Mouse (Mus musculus): ENCODE results near the gene Stoml2.

Stoml2 gene

GRCm38 (mm10) chr4:43038567-43039495 is 7.3 kb upstream of the Stoml2 start:
- DNase-seq (ENCODE audit: low spot score in 2 of 2), result peak; percentile 53 to 66

DNA sequence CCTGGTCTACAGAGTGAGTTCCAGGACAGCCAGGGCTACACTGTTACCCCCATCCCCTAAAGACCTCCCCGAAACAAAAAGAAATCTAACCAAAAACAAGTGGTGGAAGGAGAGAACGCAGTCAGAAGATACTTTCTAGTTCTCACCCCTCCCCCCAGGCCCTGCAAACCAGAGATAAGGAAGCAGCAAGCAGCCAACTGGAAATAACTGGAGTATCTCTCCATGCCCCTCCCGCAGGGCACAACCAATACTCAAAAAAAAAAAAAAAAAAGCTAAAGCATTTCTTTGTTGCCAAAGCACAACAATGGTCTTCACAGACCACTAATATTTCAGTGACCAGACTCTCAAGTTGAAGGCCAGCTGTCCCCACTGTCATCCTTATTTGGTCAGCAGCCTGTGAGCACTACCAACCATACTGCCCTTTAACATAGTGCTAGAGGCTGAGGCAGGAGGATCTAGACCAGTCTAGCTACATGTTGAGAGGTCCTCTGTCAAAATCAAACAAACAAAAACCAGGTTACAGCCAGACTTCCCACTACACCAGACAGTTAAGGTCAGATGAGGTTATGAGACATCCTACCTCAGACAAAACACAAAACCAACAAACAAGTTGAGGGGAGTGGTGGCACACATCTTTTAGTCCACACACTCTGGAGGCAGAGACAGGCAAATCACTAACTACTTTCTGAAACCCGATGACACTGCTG is 6.5 kb upstream of the Stoml2 start:
- no peak for DNase-seq (ENCODE audit: low spot score in 2 of 2)

GRCm38 (mm10) chr4:43036356-43036755 is 4.8 kb upstream of the Stoml2 start:
- DNase-seq (ENCODE audit: low spot score in 2 of 2), result no peak

DNA sequence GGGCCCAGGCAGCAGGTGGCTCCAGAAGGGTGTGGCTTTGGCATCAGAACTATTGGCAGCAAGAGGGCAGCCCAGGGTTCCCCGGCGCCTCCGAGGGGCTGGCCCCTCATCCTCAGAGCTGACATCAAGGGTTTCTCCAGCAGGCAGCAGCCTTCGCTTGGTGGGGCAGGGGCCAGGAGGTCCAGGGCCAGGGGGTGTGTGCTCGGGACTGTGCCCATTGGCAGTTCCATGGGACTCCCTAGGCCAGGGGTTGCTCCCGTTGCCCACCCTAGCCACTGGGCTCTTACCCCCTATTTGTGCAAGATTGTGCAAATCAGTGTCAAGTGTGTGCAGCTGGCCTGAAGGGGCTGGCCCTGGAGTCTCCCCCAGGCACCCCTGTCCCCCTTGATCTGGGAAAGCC is 4.3 kb upstream of the Stoml2 start:
- no peak for DNase-seq (ENCODE audit: low spot score in 2 of 2)

DNA sequence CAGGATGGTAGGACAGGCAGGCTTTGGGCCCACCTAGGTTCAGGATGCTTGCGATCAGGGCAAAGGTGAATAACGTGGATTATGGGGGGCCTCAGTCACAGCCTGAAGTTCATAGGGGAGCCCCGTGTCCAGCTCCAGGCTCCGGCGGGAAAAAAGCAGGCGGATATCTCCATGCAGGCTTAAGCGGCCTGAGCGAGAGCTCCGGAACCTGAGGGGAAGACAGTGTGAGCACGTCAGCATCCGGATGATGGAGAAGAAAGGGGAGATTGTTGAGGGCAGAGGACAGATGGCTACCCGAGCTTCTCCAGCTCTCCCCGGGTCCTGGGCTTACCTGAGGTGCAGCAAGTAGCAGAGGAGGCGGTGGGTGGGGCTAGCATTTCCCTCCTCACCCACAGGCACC is 2.0 kb upstream of the Stoml2 start:
- DNase-seq (ENCODE audit: low spot score in 2 of 2), result no peak

DNA sequence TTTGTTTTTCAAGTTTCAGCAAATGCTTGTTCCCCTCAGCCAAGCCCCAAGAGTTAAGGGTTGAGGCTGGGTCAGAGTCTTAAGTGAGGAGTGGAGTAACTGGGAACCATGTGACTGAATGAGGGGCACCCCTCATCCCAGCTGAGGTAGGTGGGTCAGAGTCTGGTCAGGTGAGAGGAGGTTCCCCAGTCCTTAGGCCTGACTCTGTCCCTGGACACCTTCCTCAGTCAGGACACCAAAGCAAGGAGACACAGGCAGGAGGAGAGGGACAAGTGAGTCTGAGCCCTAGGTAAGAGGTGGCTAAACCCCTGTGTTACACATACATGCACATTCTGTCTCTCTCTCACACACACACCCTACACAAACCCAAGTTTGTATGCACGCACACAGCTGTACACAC is 991 bp upstream of the Stoml2 start:
- no peak for DNase-seq (ENCODE audit: low spot score in 2 of 2)

DNA sequence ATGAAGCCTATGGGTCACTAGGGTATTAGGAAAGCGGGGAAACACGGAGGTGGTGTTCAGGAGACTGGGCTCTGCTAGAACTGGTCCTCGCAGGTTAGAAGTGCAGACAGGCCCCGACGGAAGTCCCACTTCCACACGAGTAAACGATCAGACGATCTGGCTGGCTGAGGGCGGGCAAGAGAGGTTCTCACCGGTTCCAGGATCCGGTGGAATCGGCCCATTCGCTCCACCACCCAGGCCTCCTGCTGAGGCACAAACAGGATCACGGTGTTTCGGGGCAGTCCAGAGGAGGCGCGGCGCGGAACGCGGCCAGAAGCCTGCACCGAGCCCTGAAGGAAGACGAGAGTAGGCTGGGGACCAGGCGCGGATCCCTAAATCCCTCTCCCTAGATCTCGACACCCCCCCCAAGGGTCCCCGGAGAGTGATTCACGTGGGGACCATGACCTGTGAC is 705 bp downstream of the Stoml2 start:
- DNase-seq (ENCODE audit: low spot score in 2 of 2), result peak in 1 of 2 experiments; percentile 38

- DNase-seq (ENCODE audit: low spot score in 2 of 2), result no peak
Observed at GRCm38 (mm10) chr4:43030352-43030751, 1.2 kb downstream of the Stoml2 start.

GRCm38 (mm10) chr4:43029749-43030148 is 1.8 kb downstream of the Stoml2 start:
- DNase-seq (ENCODE audit: low spot score in 2 of 2), result no peak

DNA sequence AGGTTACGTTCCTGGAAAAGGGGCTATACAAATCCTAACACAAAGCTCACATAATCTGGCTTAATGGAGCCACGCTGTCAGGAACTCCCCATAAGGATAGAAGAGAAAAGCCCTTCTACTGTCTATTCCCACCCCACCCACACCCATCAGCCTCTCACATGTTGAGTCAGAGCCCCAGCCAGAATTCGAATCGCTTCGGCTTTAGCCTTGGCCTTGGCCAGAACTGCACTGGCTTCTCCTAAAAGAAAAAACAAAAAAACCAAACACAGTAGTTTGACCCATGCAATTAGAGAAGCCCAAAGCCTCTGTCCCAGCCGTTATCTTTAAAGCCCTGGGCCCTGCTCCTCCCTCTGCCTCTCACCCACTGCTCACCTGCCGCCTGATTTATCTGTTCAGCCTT is 2.4 kb downstream of the Stoml2 start:
- DNase-seq (ENCODE audit: low spot score in 2 of 2), result no peak

DNA sequence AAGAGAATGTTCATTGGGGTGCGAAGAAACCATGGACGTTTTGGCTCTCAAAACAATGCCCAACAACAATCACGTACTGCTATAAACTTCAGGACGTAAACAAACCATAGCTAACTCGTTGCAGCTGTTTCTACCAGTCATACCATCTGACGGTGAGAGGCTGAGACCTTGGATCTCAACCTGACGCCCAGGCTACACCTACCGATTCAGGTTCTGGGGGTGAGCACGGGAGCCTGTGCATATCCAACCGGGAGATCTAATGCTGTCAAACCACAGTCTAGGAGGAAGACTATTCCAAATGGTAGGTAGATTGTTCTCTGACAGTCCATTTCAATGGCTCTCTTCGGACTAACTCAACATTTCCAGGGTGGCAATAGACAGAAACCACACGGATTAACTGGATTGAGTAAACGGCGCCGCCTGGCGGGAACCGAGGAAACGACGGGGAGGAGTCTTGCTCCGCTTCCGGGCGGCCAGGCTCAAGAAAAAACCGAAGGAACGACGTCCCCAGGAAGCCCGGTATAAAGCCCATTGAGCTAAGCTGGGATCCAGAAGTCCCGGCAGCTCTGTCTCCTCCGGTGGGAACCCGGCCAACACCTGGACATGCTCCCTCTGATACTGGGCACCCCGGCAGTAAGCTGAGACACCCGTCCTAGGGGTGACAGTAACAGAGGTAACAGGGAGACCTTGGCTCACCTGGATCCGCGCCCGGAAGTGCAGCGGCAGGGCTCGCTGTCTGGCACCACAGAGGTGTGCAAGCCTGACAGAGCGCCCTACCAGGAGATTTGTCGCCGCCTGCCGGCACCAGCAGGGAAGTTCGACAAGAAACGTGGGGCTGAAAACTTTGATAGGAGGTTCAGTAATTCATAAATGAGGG is 6.2 kb downstream of the Stoml2 start, which contains the start of gene Pigo:
Pigo (minus strand) TSS at position 736 of the 877 bp plus-strand sequence.
- DNase-seq (ENCODE audit: low spot score in 2 of 2), result peak; percentile 93 to 96

- DNase-seq (ENCODE audit: low spot score in 2 of 2), result no peak
Observed at GRCm38 (mm10) chr4:43024673-43025072, 6.8 kb downstream of the Stoml2 start.

- DNase-seq (ENCODE audit: low spot score in 2 of 2), result no peak
Observed at GRCm38 (mm10) chr4:43021341-43021740, 10.2 kb downstream of the Stoml2 start.

DNA sequence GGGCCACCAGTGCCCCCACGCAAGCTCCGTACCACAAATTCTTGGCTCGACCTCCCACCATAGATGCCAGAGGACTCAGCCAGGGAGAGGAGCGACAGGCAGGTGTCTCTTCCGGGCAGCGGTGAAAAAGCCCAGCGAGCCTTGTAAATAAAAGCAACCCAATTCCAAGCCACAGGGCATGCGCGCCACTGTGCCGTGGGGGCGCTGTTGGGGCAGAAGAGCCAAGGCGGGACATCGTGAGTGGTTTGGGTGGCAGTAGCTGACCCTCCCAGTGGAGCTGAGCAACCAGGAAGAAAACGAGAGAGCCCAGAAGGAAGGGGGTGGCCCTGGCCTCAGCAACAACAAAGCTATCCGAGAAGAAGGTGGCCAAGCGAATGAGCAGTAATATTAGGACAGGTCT is 10.6 kb downstream of the Stoml2 start:
- no peak for DNase-seq (ENCODE audit: low spot score in 2 of 2)

GRCm38 (mm10) chr4:43019641-43020465 is 11.7 kb downstream of the Stoml2 start:
- no peak for DNase-seq (ENCODE audit: low spot score in 2 of 2)

DNA sequence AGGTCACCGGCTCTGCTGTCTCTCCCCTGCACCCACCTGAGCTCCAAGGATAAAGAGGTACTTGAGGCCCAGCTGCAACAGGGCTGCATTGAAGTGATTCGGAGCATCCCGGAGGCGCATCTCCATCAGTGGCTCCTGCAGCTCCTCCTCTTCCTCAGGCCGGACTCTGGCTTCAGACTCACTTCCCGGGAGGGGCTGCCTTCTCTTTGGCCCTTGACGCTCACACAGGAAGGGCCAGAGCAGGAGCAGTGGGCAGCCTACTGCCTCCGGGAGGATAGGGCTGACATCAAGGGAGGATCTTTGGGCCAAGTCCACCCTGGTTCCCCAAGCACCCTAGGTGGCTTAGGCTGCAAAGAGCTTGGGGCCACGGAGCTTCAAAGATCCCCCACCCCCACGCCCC is 12.3 kb downstream of the Stoml2 start:
- DNase-seq (ENCODE audit: low spot score in 2 of 2), result no peak

DNA sequence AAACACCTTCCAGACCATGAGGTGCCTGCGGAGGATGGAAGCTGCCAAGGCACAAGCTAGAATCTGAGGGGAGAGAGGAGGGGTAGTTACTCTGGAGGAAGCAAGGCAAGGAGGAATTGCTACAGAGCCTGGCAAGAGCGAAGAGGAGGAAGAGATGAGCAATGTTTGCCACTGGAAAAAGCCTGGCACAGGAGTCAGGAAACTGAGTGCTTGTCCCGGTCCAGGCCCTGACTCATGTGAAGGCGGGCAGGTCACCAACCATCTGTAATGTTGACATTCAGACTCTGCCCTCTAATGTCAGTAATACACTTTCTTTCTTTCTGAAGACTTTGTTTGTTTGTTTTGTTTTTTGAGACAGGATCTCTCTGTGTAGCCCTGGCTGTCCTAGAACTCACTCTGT is 13.4 kb downstream of the Stoml2 start:
- DNase-seq (ENCODE audit: low spot score in 2 of 2), result no peak

DNA sequence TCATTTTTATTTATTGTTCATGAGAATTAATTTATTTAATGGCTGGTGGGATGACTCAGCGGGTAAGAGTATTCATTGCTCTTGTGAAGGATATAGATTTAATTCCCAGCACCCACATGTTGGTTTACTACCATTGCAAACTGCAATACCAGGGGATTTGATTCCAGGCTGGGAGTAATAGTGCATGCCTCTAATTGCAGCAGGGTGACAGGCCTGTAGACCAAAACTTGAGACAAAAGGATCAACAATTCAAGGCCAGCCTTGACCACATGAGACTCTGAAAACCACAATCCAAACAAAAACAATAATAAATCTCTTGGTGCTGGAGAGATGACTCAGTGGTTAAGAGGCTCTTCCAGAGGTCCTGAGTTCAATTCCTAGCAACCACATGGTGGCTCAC is 19.4 kb downstream of the Stoml2 start:
- no peak for DNase-seq (ENCODE audit: low spot score in 2 of 2)

DNA sequence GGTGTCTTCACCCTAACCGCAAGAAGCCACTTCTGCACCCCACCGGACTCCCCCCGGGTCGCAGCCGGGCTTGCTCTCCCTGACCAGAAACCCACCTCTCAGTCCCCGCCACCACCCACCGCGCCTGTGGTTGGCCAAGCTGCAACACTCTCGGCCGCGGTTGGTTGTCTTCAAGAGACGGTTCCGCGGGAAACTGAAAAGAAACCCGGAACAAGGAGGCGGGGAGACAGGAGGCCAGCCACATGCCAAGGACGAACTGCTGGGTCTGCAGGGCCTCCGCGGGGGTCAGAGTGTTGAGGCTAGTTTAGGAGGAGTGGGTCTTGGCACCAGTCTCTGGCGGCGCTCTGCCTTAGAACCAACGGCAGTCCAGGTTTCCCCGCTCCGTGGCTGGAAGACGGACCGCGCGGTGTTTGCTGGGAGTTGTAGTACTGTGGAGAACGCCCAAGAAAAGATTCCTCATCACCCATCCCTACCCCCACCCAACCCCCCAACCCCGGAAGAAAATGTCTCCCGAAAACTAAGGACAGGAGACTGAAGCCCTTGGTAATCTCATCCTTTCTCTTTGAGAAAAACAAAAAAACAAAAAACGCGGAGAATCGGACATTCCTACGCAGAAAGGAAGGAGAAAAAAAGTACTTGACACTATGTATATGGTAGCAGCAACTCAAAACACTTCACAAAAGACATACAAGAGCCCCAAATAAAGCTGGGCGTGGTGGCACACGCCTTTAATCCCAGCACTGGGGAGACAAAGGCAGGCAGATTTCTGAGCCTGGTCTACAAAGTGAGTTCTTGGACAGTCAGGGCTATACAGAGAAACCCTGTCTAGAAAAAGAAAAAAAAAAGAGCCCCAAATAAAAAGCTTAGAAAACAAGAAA is 21.1 kb downstream of the Stoml2 start, which contains the start of gene Fancg:
Fancg (minus strand) TSS at position 346 of the 878 bp plus-strand sequence.
- DNase-seq (ENCODE audit: low spot score in 2 of 2), result peak; percentile 84 to 89

DNA sequence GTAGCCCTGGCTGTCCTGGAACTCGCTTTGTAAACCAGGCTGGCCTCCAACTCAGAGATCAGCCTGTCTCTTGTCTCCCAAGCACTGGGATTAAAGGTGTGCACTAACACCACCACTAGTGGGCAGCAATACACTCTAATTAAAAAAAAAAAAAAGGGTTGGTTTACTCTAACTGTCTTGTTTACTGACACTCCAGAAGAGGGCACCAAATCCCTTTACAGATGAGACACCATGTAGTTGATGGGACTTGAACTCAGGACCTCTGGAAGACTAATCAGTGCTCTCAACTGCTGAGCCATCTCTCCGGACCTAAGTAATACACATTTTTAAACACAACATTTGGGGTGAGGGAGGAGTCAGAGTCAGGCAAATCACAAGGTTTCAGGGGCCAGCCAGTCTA is 25.7 kb downstream of the Stoml2 start:
- DNase-seq (ENCODE audit: low spot score in 2 of 2), result no peak

Measured in right cerebral cortex, adult 2 months (tissue).